Mouse (Mus musculus) hindbrain, embryonic 15.5 days (tissue): Measurements from ENCODE around the gene 6030452D12Rik. TPM values are rescaled to one million over a fixed set of nuclear protein-coding genes. Genes with fewer than 3 reads are reported as not detected.

Experiments used
- ATAC-seq: fragments of 200-750 bp; cut with Nextera tagmentation; 2 replicates; pipeline ENCODE4 v1.8.0; 2017; ENCODE audit warnings: low read depth, moderate number of reproducible peaks, moderate TSS enrichment; ENCODE audit not compliant: low FRiP score
- H3K27ac ChIP-seq: fragments of 300-500 bp; sonication (generic); replicated peaks from 2 replicates; pipeline ENCODE4 v1.5.1; 2015; ENCODE audit warnings: mild to moderate bottlenecking, inconsistent platforms
- H3K27me3 ChIP-seq: fragments of 300-500 bp; sonication (generic); 2 replicates; pipeline ENCODE4 v1.6.1; 2015; ENCODE audit warnings: control low read depth, inconsistent platforms
- H3K36me3 ChIP-seq: fragments of 300-500 bp; sonication (generic); 2 replicates; pipeline ENCODE4 v1.6.1; 2015; ENCODE audit warnings: control low read depth, inconsistent platforms
- H3K4me1 ChIP-seq: fragments of 300-500 bp; sonication (generic); replicated peaks from 2 replicates; pipeline ENCODE4 v1.6.1; 2015; ENCODE audit warnings: control low read depth, inconsistent platforms
- H3K4me2 ChIP-seq: fragments of 300-500 bp; sonication (generic); 2 replicates; pipeline ENCODE4 v1.6.1; 2015; ENCODE audit warnings: moderate library complexity, mild to moderate bottlenecking, inconsistent platforms
- H3K4me3 ChIP-seq: fragments of 300-500 bp; sonication (generic); 2 replicates; pipeline ENCODE4 v1.5.1; 2015; ENCODE audit warnings: mild to moderate bottlenecking, inconsistent platforms
- H3K9ac ChIP-seq: fragments of 300-500 bp; sonication (generic); 2 replicates; pipeline ENCODE4 v1.6.1; 2015; ENCODE audit warnings: inconsistent platforms
- H3K9me3 ChIP-seq: fragments of 300-500 bp; sonication (generic); 2 replicates; pipeline ENCODE4 v1.6.1; 2016; ENCODE audit warnings: control low read depth, inconsistent platforms
- WGBS: fragments of 180-500 bp; shearing (Covaris S2); methylation state at CpG from one replicate; pipeline ENCODE4 v1.1.7; 2015; 5-methylcytosine and 5-hydroxymethylcytosine counted together
- polyA plus RNA-seq: library from polyadenylated mRNA; unstranded; fragments of >200 nt; fragmentation: Nextera tagmentation; extraction: Ambion mirVana; gene quantifications from 2 replicates; pipeline ENCODE4 v1.2.1, GENCODE M21; 2015

Gene 6030452D12Rik
- polyA plus RNA-seq, 1 experiment from 2014 or later = not detected

DNA sequence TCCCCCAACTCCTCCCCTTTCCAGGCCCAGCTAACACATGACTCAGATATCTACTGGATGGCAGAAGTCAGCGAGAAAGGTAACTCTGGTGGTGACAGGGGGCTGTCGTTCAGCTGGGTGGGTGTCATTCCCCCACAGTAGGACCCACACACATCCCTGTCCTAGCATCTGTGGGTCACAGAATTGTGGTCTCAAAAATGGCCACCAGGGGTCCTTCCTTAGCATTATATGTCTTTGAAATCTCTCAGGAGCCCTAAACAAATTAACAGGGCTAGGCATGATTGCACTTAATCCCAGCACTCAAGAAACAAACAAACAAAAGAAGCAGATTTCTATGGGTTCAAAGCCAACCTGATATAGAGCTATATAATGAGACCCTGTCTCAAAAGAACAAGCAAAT lies 44.8 kb downstream of the 6030452D12Rik start:
- ATAC-seq = no peak
- Histone ChIP-seq H3K27ac (no peak overlapping the region), H3K27me3 (no peaks in the 10 kb centered on the region), H3K4me3 (no peak overlapping the region), H3K4me1 (no peaks in the 10 kb centered on the region), H3K9ac (no peak overlapping the region), H3K4me2 (no peak overlapping the region), H3K9me3 (no peaks in the 10 kb centered on the region), H3K36me3 (no peaks in the 10 kb centered on the region)
- 95% methylated on average over 2 of the region's 2 CpGs for WGBS

DNA sequence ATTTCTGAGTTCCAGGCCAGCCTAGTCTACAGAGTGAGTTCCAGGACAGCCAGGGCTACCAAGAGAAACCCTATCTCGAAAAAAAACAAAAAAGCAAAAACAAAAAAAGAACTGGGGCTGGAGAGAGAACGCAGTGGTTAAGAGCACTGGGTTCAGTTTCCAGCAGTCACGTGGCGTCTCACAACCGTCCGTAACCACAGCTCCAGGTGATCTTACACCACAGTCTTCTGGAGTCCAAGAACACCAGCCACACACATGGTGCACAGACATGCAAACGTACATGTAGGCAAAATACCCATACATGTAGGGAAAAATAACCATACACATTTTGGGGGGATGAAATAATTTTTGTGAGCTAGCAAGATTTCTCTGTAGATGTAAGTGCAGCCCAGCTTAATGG lies 46.4 kb downstream of the 6030452D12Rik start:
- Histone ChIP-seq H3K9ac (no peak overlapping the region), H3K4me1 (no peaks in the 10 kb centered on the region), H3K9me3 (no peaks in the 10 kb centered on the region), H3K4me2 (no peak overlapping the region), H3K4me3 (no peak overlapping the region), H3K27ac (no peak overlapping the region), H3K36me3 (no peaks in the 10 kb centered on the region), H3K27me3 (no peaks in the 10 kb centered on the region)
- ATAC-seq = no peak
- 89% methylated on average over 7 of the region's 7 CpGs for WGBS

DNA sequence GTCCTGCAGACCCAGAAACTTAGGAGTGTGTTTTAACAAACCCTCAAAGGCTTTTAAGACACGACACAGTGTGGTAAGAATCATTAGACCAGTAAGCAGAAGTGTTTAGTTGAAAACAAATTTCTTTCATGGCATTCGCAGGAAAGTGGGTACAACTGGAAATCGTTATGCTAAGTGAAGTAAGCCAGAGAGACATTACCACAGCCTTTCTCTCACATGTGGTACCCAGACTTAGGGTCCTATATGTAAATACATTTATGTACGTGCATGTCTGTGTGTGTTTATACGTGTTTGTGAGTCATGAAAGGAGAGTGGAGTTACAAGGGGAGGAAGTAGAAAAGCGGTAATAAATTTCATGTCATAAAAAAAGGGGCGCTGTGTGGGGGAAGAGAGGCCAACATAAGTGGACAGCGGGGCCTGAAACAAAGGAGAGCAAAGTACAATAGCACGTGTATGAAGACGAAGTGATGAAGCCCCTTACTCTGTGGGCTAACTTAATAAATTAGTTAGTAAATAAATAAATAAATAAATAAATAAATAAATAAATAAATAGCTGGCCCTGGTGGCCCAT lies 48.1 kb downstream of the 6030452D12Rik start:
- H3K36me3 ChIP-seq = no peaks in the 10 kb centered on the region
- H3K4me2 ChIP-seq = no peak overlapping the region
- no peak overlapping the region for H3K9ac ChIP-seq
- H3K4me3 ChIP-seq = no peak overlapping the region
- no peak for ATAC-seq
- no peaks in the 10 kb centered on the region for H3K27me3 ChIP-seq
- H3K4me1 ChIP-seq = no peaks in the 10 kb centered on the region
- no peaks in the 10 kb centered on the region for H3K9me3 ChIP-seq
- 86% methylated on average over 10 of the region's 10 CpGs for WGBS
- no peak overlapping the region for H3K27ac ChIP-seq

DNA sequence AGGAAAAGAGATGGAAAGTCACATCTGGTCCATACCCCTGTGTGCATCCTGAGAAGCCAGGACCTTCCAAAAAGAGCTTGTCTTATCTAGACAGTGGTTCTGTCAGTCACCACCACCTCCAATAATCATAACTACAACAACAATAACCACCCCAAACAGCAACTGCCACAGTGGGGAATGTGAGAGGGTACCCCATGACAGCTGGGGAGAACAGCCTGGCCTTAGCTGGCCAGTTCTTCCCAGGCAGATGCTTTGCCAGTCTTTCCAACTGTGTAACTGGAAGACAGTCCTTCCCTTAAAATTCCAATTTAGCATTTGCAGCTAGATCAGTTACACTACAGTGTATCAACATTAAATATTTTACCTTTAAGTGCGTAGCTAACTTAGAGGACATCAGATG lies 50.6 kb downstream of the 6030452D12Rik start:
- H3K4me1 ChIP-seq = no peaks in the 10 kb centered on the region
- H3K36me3 ChIP-seq = no peaks in the 10 kb centered on the region
- H3K9ac ChIP-seq = no peak overlapping the region
- WGBS = 91% methylated on average over 1 of the region's 1 CpGs
- no peak overlapping the region for H3K4me2 ChIP-seq
- no peak overlapping the region for H3K4me3 ChIP-seq
- ATAC-seq = no peak
- H3K27me3 ChIP-seq = no peaks in the 10 kb centered on the region
- no peaks in the 10 kb centered on the region for H3K9me3 ChIP-seq
- H3K27ac ChIP-seq = no peak overlapping the region

DNA sequence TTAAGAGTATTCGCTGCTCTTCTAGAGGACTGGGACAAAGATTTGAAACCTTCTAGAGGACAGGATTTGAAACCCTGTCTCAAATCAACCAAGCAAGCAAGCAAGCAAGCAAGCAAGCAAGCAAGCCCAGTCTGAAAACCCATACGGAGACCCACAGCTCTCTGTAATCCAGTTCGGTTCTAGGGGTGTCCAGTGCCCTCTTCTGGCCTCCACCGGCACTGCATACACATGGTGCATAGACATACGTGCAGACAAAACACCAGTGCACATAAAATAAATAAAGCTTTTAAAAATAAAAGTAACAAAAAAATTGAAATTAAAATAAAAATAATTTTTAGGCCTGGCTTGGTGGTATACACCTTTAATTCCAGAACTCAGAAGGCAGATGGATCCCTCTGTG lies 53.7 kb downstream of the 6030452D12Rik start:
- Histone ChIP-seq H3K4me1 (no peaks in the 10 kb centered on the region), H3K9ac (no peak overlapping the region), H3K36me3 (no peaks in the 10 kb centered on the region), H3K9me3 (no peaks in the 10 kb centered on the region), H3K27me3 (no peaks in the 10 kb centered on the region), H3K4me2 (no peak overlapping the region), H3K27ac (no peak overlapping the region), H3K4me3 (no peak overlapping the region)
- WGBS = 95% methylated on average over 5 of the region's 5 CpGs
- ATAC-seq = no peak

DNA sequence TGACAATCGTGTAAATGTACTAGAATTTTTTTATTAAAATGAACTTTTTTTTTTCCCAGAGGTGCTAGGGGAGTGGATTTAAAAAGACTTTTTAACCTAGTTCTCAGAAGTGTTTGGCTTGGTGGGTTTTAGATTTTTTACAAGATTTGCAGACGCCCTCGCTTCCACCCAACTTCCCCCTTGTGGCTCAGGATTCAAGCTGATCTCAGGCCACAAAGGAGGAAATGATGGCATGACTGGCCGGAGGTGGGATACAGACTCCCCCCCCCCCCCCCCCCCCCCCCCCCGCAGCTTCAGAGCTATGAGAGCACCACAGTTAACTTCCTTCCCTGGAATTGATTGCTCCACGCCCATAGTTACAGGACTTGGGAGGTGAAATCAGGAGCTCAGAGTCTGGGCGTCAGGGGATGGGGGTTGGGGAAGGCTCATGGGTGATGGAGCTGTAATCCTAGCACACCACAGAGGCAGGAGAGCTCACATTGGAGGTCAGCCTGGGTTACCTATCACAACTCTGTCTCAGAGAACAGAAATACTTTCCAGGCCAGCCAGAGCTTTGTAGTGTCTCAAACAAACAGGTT lies 55.8 kb downstream of the 6030452D12Rik start:
- Histone ChIP-seq H3K9ac (no peak overlapping the region), H3K36me3 (no peaks in the 10 kb centered on the region), H3K4me1 (no peaks in the 10 kb centered on the region), H3K27ac (no peak overlapping the region), H3K9me3 (no peaks in the 10 kb centered on the region), H3K4me3 (no peak overlapping the region), H3K4me2 (no peak overlapping the region), H3K27me3 (no peaks in the 10 kb centered on the region)
- no peak for ATAC-seq
- WGBS = 77% methylated on average over 6 of the region's 7 CpGs

Other genes with a start within 250 kb of the 6030452D12Rik start
- 52.6 and 57.8 TPM in 2 replicates for gene Smpd3, start 162.5 kb upstream of the 6030452D12Rik start, polyA plus RNA-seq
- gene Zfp90, start 85.2 kb upstream of the 6030452D12Rik start, polyA plus RNA-seq = 39.1 and 40.7 TPM in 2 replicates
- 3.9 and 4.8 TPM in 2 replicates for gene Cdh3, start 10.4 kb downstream of the 6030452D12Rik start, polyA plus RNA-seq
- gene Gm10073, start 72.9 kb downstream of the 6030452D12Rik start, polyA plus RNA-seq = 5.7 and 11.2 TPM in 2 replicates
- gene Cdh1, start 102.8 kb downstream of the 6030452D12Rik start, polyA plus RNA-seq = 3.9 and 6.5 TPM in 2 replicates
- 6.3 and 6.5 TPM in 2 replicates for gene Tango6, start 182.5 kb downstream of the 6030452D12Rik start, polyA plus RNA-seq